Comparison of ENCODE assay signal across 10 mouse cellular contexts in the genomic region with DNA sequence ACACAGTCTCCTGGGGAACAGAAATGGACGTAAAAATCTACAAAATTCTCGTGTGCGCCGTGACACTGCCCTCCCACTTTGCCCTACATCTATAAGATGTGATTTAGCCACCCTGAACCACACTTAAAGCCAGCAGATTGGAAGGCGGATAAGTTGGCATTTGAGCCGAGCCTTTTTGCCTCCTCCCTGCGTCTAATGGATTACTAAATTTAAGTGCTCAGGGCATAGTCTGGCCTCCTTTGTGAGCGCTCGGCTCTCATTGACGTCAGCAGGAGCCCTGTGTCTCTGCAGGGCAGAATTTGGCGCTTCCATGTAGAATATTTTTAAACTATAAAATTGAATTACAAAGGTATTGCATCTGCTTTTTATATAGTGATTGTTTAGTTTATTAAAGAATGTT.
DNase-seq lines count a peak whose midpoint lies in the region.
"Had no signal": no experiment of that assay in that cellular context is flagged by ENCODE, and none has a peak within 500 bp of the region (broad histone marks: within the 10 kb centered on the region; RNA-seq: fewer than 3 reads in every experiment).

No protein-coding gene starts in this region.

- peak; percentile 6 to 31 for DNase-seq in adrenal gland, adult (ENCODE audit: inconsistent age in 2 of 2, low spot score in 1 of 2)
- DNase-seq in adrenal gland, postnatal 4 days (ENCODE audit: low spot score in 2 of 2) = no peak
- peak; percentile 4 for DNase-seq in retina, adult 2 months (ENCODE audit: low read depth, low spot score)
- no peak for DNase-seq in retina, embryonic 14.5 days (ENCODE audit: low spot score)
- DNase-seq in kidney, postnatal 14 days = peak; percentile 59
- DNase-seq in right cerebral cortex, postnatal 36 days (ENCODE audit: low spot score in 2 of 2) = no peak
- no peak for DNase-seq in thymus, postnatal 25 days
- no peak for DNase-seq in frontal cortex, postnatal 14 days (ENCODE audit: low spot score in 2 of 2)
- DNase-seq: liver; right cerebral cortex, postnatal 25 days had no signal

Comparison
In these comparisons a context has a peak if more than half of its experiments do, and no peak if none do; other contexts are left out.
1. DNase-seq: peak in adrenal gland, adult (2 of 2), retina, adult 2 months (single experiment) and kidney, postnatal 14 days (single experiment); none in adrenal gland, postnatal 4 days (0 of 2), retina, embryonic 14.5 days (single experiment), right cerebral cortex, postnatal 36 days (0 of 2), thymus, postnatal 25 days (single experiment) and frontal cortex, postnatal 14 days (0 of 2).